Mouse (Mus musculus) skeletal muscle tissue, postnatal 0 days (tissue): ENCODE results near the gene Mrpl40. TPM values are rescaled to one million over a fixed set of nuclear protein-coding genes. Genes with fewer than 3 reads are reported as not detected.

ENCODE experiments used
- polyA plus RNA-seq: library from polyadenylated mRNA; unstranded; fragments of >200 nt; fragmentation: Nextera tagmentation; extraction: Ambion mirVana; gene quantifications from 2 replicates; pipeline ENCODE4 v1.2.1, GENCODE M21; 2015

The Mrpl40 gene
- 65.0 and 71.9 TPM in 2 replicates for polyA plus RNA-seq

GRCm38 (mm10) chr16:18876442-18877308 lies at the start of gene Mrpl40, which contains the start of gene Hira:
Gene Mrpl40 (minus strand): TSS chr16:18876862.
Gene Hira (plus strand): TSS chr16:18877037.

DNA sequence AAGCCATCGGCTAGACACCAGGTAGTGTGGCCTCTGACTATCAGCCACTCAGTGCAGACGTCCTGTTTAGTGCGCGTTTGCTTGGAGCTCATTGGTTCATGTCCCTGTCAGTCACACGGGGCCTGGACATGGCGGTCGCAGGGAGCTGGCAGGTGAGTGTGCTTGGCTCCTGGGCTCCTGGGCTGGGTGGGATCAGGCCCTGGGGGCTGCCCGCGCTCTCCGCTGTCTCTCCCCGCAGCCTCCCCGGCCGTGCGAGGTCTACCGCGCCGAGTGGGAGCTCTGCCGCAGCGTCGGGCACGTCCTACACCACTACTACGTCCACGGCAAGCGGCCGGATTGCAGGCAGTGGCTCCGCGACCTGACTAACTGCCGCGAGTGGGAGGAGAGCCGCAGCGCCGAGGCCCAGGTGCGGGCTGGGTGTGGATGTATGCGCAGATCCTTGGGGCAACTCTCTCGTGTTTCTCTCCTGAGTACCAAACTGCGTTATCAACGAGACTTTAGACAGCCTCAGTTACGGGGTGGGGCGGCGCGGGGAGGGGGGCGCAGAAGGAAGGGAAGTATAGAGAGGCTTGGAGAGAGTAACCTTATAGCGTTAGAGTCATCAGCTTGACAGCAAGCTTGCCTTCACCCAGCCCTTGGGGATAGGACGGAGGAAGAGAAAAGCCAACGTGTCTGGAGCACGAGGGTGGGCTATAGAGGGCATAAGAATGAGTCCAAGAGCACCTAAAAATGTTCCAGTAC lies 40.0 kb downstream of the Mrpl40 start, which contains the start of the genes 2510002D24Rik and Gm28539:
Gene 2510002D24Rik, plus strand, starts transcription at position 111 of the 741 bp plus-strand sequence.
Gene Gm28539, plus strand, starts transcription at position 117 of the 741 bp plus-strand sequence.

Other genes starting within 250 kb of the Mrpl40 start
- 2.4 and 5.8 TPM in 2 replicates for gene Sept5, start 246.9 kb downstream of the Mrpl40 start, polyA plus RNA-seq
- 77.3 and 87.5 TPM in 2 replicates for gene Cldn5, start 100.0 kb downstream of the Mrpl40 start, polyA plus RNA-seq
- gene Ufd1, start 65.1 kb downstream of the Mrpl40 start, polyA plus RNA-seq, result 47.0 and 52.0 TPM in 2 replicates
- 7.6 and 8.9 TPM in 2 replicates for gene Cdc45, start 64.9 kb downstream of the Mrpl40 start, polyA plus RNA-seq
- 24.1 and 24.2 TPM in 2 replicates for gene 2510002D24Rik, start 40.3 kb downstream of the Mrpl40 start, polyA plus RNA-seq
- not detected in 2 replicates for gene Gm28539, start 40.3 kb downstream of the Mrpl40 start, polyA plus RNA-seq
- 5.8 and 6.0 TPM in 2 replicates for gene Hira, start 175 bp upstream of the Mrpl40 start, polyA plus RNA-seq